Mouse (Mus musculus): ENCODE measurements at regions not wholly inside any gene's neighbourhood (a gene's known extent, or its start where the extent isn't known, plus 50 kb on each side); places are given as distances from the start of the nearest gene placed in this dataset.

DNA sequence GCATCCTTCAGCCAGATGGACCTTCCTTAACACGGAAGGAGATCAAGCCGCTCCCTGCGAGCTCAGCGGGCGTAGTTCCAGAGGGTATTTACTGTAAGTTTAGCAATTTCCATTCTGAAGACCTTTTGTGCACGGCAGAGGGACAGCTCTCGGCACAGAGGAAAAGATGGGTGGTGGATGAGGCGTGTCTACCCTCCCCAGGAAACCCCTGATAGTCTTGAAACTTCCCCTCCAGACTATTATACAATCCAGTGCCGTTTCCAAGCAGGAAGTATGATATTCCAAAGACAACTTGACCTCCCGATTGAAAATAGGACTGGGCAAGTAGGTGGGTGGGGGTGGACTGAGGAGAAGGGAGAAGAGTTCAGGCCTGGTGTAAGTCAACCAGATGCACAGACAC, 340.4 kb upstream of the Adgrl2 start:
- Histone ChIP-seq H3K4me1 (replicated peaks; ENCODE audit: control insufficient read depth, insufficient read depth) (no peaks in the 10 kb centered on the region), H3K9me3 (ENCODE audit: control insufficient read depth, low read length) (no peaks in the 10 kb centered on the region), H3K4me3 (ENCODE audit: low read depth, low read length) (no peak overlapping the region), H3K9ac (ENCODE audit: low read length) (no peak overlapping the region), H3K4me2 (replicated peaks; ENCODE audit: low read depth) (no peak overlapping the region), H3K27ac (replicated peaks) (no peak overlapping the region), H3K36me3 (ENCODE audit: control insufficient read depth, insufficient read depth, low read length) (no peaks in the 10 kb centered on the region), H3K27me3 (ENCODE audit: control insufficient read depth, insufficient read depth, low read length) (no peaks in the 10 kb centered on the region)
- ATAC-seq (ENCODE audit: low FRiP score, low TSS enrichment) = no peak
- TF ChIP-seq CTCF (IDR thresholded peaks at IDR 0.05; ENCODE audit: low read depth) (no peak), EP300 (optimal IDR thresholded peaks at IDR 0.05) (no peak)
- DNase-seq (ENCODE audit: low spot score) = no peak
- WGBS = 63% methylated on average over 10 of the region's 10 CpGs

DNA sequence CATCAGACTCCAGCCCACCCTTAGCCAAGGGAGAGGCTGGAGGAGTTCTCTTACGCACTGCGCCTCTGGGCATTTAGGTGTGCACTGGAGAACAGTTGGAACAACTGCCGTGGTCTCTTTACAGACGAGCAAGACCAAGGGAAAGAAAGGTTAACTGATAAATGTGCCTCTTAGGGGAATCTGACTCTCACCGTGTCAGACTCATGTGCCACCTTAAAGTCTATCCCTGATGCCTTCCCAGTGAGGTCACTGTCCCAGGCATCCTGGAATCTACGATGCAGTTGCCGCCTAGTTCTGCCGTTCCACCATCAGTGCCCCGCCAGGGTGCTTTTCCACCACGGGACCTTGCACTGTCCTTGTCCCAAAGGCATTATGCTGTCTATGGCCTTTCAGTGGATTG, 339.7 kb upstream of the Adgrl2 start:
- Histone ChIP-seq H3K4me1 (replicated peaks; ENCODE audit: control insufficient read depth, insufficient read depth) (no peaks in the 10 kb centered on the region), H3K27ac (replicated peaks) (no peak overlapping the region), H3K9me3 (ENCODE audit: control insufficient read depth, low read length) (no peaks in the 10 kb centered on the region), H3K36me3 (ENCODE audit: control insufficient read depth, insufficient read depth, low read length) (no peaks in the 10 kb centered on the region), H3K4me2 (replicated peaks; ENCODE audit: low read depth) (no peak overlapping the region), H3K27me3 (ENCODE audit: control insufficient read depth, insufficient read depth, low read length) (no peaks in the 10 kb centered on the region), H3K9ac (ENCODE audit: low read length) (no peak overlapping the region), H3K4me3 (ENCODE audit: low read depth, low read length) (no peak overlapping the region)
- DNase-seq (ENCODE audit: low spot score) (no peak), ATAC-seq (ENCODE audit: low FRiP score, low TSS enrichment) (0 out of 2 replicates have a peak, but pooled peaks have one; percentile 6)
- WGBS = 88% methylated on average over 10 of the region's 10 CpGs
- TF ChIP-seq EP300 (optimal IDR thresholded peaks at IDR 0.05) (no peak), CTCF (IDR thresholded peaks at IDR 0.05; ENCODE audit: low read depth) (no peak)

DNA sequence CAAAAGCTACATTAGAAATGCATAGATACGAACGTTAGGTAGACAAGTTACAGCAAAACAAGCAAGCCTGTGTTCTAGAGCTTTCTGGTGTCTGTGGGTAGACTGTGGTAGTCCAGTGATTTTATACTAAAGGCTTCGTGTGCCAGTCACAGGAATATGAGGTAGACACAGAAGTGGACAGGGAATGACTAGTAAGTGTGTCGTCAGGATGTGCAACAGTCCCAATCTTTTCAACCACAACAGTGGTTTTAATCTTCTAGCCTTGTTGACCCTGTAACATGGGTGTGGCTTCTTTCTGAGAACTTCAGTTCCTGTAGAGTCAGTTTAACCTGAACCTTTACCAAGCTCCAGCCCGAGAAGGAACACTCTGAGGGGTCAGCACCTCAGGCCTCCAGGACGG, 339.3 kb upstream of the Adgrl2 start:
- Histone ChIP-seq H3K36me3 (ENCODE audit: control insufficient read depth, insufficient read depth, low read length) (no peaks in the 10 kb centered on the region), H3K4me3 (ENCODE audit: low read depth, low read length) (no peak overlapping the region), H3K27me3 (ENCODE audit: control insufficient read depth, insufficient read depth, low read length) (no peaks in the 10 kb centered on the region), H3K4me2 (replicated peaks; ENCODE audit: low read depth) (no peak overlapping the region), H3K9me3 (ENCODE audit: control insufficient read depth, low read length) (no peaks in the 10 kb centered on the region), H3K4me1 (replicated peaks; ENCODE audit: control insufficient read depth, insufficient read depth) (no peaks in the 10 kb centered on the region), H3K27ac (replicated peaks) (no peak overlapping the region), H3K9ac (ENCODE audit: low read length) (no peak overlapping the region)
- no peak for DNase-seq (ENCODE audit: low spot score)
- WGBS = 63% methylated on average over 6 of the region's 6 CpGs
- ATAC-seq (ENCODE audit: low FRiP score, low TSS enrichment) = peak; percentile 45; the same call in 1 of the 2 replicates
- TF ChIP-seq EP300 (optimal IDR thresholded peaks at IDR 0.05) (no peak), CTCF (IDR thresholded peaks at IDR 0.05; ENCODE audit: low read depth) (no peak)

- ATAC-seq (ENCODE audit: low FRiP score, low TSS enrichment) (no peak), DNase-seq (ENCODE audit: low spot score) (no peak)
- 49% methylated on average over 5 of the region's 5 CpGs for WGBS
- Histone ChIP-seq H3K36me3 (ENCODE audit: control insufficient read depth, insufficient read depth, low read length) (no peaks in the 10 kb centered on the region), H3K9ac (ENCODE audit: low read length) (no peak overlapping the region), H3K4me2 (replicated peaks; ENCODE audit: low read depth) (no peak overlapping the region), H3K27me3 (ENCODE audit: control insufficient read depth, insufficient read depth, low read length) (no peaks in the 10 kb centered on the region), H3K4me1 (replicated peaks; ENCODE audit: control insufficient read depth, insufficient read depth) (no peaks in the 10 kb centered on the region), H3K9me3 (ENCODE audit: control insufficient read depth, low read length) (no peaks in the 10 kb centered on the region), H3K4me3 (ENCODE audit: low read depth, low read length) (no peak overlapping the region), H3K27ac (replicated peaks) (no peak overlapping the region)
- TF ChIP-seq EP300 (optimal IDR thresholded peaks at IDR 0.05) = no peak
- no peak for TF ChIP-seq CTCF (IDR thresholded peaks at IDR 0.05; ENCODE audit: low read depth)
Measured at GRCm38 (mm10) chr3:149326664-149327063, 336.3 kb upstream of the Adgrl2 start.

DNA sequence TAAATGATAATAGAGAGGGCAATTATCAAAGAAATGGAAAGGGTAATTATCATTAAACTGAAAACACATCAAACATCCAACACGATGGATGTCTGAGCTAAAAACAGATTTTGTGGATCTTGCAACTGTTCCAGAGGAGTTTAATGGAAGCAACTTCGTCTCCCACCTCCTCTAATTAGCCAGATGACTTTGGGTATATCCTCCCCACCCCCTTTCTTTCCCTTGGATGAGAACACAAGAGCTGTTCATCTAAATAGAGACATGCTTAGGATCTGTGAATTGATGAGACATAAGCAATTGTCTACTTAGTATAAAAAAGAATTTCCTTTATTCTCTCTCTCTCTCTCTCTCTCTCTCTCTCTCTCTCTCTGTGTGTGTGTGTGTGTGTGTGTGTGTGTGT, 333.7 kb upstream of the Adgrl2 start:
- no peak for TF ChIP-seq EP300 (optimal IDR thresholded peaks at IDR 0.05)
- TF ChIP-seq CTCF (IDR thresholded peaks at IDR 0.05; ENCODE audit: low read depth) = no peak
- no peak overlapping the region for H3K4me2 ChIP-seq (replicated peaks; ENCODE audit: low read depth)
- H3K27me3 ChIP-seq (ENCODE audit: control insufficient read depth, insufficient read depth, low read length) = no peaks in the 10 kb centered on the region
- H3K4me3 ChIP-seq (ENCODE audit: low read depth, low read length) = no peak overlapping the region
- H3K27ac ChIP-seq (replicated peaks) = no peak overlapping the region
- DNase-seq (ENCODE audit: low spot score) = no peak
- 84% methylated on average over 2 of the region's 2 CpGs for WGBS
- H3K36me3 ChIP-seq (ENCODE audit: control insufficient read depth, insufficient read depth, low read length) = no peaks in the 10 kb centered on the region
- ATAC-seq (ENCODE audit: low FRiP score, low TSS enrichment) = no peak
- no peak overlapping the region for H3K9ac ChIP-seq (ENCODE audit: low read length)
- H3K9me3 ChIP-seq (ENCODE audit: control insufficient read depth, low read length) = no peaks in the 10 kb centered on the region
- no peaks in the 10 kb centered on the region for H3K4me1 ChIP-seq (replicated peaks; ENCODE audit: control insufficient read depth, insufficient read depth)

DNA sequence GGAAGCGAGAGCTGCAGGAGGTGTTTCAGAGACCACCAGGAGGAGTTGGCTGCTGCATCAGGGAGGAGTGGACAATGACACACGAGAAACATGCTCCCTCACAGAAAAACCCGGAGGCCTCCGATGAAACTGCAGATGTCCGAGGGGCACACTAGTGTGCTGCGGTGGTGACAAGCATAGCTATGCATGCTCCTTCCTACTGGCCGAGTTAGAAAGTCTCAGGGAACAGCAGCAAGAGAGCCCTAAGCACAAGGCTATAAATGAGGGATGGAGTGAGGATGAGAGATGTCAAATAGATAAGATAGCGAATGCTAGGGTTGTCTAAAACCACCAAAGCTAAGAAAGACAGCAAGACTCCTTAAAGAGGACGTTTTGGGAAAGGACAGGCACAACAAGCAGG, 328.4 kb upstream of the Adgrl2 start:
- WGBS = 66% methylated on average over 9 of the region's 9 CpGs
- no peak for DNase-seq (ENCODE audit: low spot score)
- H3K36me3 ChIP-seq (ENCODE audit: control insufficient read depth, insufficient read depth, low read length) = no peaks in the 10 kb centered on the region

More for the DNA sequence above, 328.4 kb upstream of the Adgrl2 start:
- Histone ChIP-seq H3K9me3 (ENCODE audit: control insufficient read depth, low read length) (no peaks in the 10 kb centered on the region), H3K27ac (replicated peaks) (no peak overlapping the region), H3K9ac (ENCODE audit: low read length) (no peak overlapping the region), H3K4me1 (replicated peaks; ENCODE audit: control insufficient read depth, insufficient read depth) (no peaks in the 10 kb centered on the region), H3K4me3 (ENCODE audit: low read depth, low read length) (no peak overlapping the region), H3K4me2 (replicated peaks; ENCODE audit: low read depth) (no peak overlapping the region), H3K27me3 (ENCODE audit: control insufficient read depth, insufficient read depth, low read length) (no peaks in the 10 kb centered on the region)
- ATAC-seq (ENCODE audit: low FRiP score, low TSS enrichment) = no peak
- TF ChIP-seq CTCF (IDR thresholded peaks at IDR 0.05; ENCODE audit: low read depth) (no peak), EP300 (optimal IDR thresholded peaks at IDR 0.05) (no peak)
